Mouse (Mus musculus): Measurements from ENCODE around the gene Agtrap.
"Not testable (repeated sequence)": the region's sequence is repeated elsewhere in the genome, so short reads cannot be mapped to it uniquely, and the experiment has no call there.

The Agtrap gene

DNA sequence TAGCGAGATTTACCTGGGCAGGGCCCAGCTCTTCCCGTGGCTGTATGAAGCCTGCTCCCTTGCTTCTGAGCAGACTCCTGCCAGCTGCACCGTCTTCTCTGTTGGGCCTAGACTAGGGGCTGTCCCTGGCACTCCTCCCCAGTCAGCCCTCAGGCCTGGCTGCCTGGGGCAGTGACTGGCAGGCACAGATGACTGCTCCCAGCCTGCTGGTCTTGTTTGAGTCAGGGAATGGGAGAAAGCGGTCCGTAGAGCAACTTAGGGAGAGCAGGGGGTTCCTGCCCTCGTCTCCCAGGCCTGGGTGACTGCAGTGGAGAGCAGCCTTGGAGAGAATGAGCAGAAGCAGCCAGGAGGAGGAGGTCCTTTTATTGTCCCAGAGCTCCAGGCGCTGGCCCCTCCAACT lies 31.6 kb downstream of the Agtrap start:
- Histone ChIP-seq H3K4me3 (replicated peaks; ENCODE audit: low read length) (no peak overlapping the region), H3K27me3 (ENCODE audit: insufficient read depth, low read length) (peaks cover 5% of the 10 kb centered on the region; the same call in 1 of the 2 replicates), H3K4me1 (replicated peaks; ENCODE audit: low read depth, low read length) (peaks cover 30% of the 10 kb centered on the region), H3K36me3 (ENCODE audit: insufficient read depth, low read length) (peaks cover 80% of the 10 kb centered on the region), H3K9me3 (ENCODE audit: low read length) (no peaks in the 10 kb centered on the region)
- TF ChIP-seq NANOG (IDR thresholded peaks at IDR 0.05; ENCODE audit: borderline replicate concordance, low read length) (no peak), POU5F1 (IDR thresholded peaks at IDR 0.05; ENCODE audit: borderline replicate concordance, low read length) (no peak), CTCF (conservative IDR thresholded peaks at IDR 0.05; ENCODE audit: low read length) (no peak)

DNA sequence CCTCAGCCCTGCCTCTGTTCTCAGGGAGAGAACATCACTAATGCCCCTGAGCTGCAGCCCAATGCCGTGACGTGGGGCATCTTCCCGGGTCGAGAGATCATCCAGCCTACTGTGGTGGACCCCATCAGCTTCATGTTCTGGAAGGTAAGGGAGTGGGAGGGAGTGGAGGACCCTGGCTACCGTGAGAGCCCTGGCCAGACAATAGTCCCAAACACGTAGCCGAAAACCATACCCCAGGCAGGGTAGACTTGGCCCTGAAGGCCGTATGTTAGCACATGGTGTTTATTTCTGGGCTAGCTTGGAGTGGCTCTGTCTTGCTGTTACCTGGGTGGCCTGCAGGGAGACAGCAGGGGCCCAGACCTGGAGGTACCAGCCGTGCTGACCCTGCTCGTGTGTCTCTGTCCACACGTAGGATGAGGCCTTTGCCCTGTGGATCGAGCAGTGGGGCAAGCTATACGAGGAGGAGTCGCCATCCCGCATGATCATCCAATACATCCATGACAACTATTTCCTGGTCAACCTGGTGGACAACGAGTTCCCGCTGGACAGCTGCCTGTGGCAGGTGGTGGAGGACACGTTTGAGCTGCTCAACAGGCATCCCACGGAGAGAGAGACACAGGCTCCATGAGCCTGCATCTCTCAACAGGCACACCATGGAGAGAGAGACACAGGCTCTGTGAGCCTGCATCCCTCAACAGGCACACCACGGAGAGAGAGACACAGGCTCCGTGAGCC lies 32.7 kb downstream of the Agtrap start:
- H3K4me3 ChIP-seq (replicated peaks; ENCODE audit: low read length): no peak overlapping the region
- peaks cover 33% of the 10 kb centered on the region for H3K4me1 ChIP-seq (replicated peaks; ENCODE audit: low read depth, low read length)
- no peak for TF ChIP-seq POU5F1 (IDR thresholded peaks at IDR 0.05; ENCODE audit: borderline replicate concordance, low read length)
- TF ChIP-seq CTCF (conservative IDR thresholded peaks at IDR 0.05; ENCODE audit: low read length): no peak
- no peak for TF ChIP-seq NANOG (IDR thresholded peaks at IDR 0.05; ENCODE audit: borderline replicate concordance, low read length)
- H3K27me3 ChIP-seq (ENCODE audit: insufficient read depth, low read length): no peaks in the 10 kb centered on the region
- H3K9me3 ChIP-seq (ENCODE audit: low read length): no peaks in the 10 kb centered on the region
- peaks cover 91% of the 10 kb centered on the region for H3K36me3 ChIP-seq (ENCODE audit: insufficient read depth, low read length)

DNA sequence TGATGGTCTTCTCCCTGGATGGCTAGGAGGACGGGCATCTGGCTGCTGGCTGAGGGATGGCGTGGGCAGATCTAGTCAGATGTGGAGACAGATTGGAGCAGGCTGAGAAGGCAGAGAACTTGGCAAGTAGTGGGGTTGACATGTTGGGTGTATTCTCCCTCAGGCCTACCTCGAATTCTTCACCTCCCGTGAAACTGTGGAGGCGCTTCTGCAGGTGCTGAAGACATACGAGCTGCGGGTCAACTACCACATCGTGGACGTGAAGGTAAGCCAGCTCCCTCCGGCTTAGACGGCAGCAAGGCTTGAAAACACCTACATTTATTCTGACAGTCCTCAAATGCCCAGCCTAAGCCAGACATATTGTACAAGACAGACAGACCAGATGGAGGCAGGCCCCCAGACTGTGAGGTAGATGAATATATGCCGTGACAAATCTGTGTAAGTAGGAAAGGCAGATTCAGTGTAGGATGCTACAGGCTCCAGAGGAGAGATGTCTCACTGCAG lies 34.4 kb downstream of the Agtrap start:
- peaks cover 100% of the 10 kb centered on the region for H3K36me3 ChIP-seq (ENCODE audit: insufficient read depth, low read length)
- peaks cover 36% of the 10 kb centered on the region for H3K4me1 ChIP-seq (replicated peaks; ENCODE audit: low read depth, low read length)
- TF ChIP-seq POU5F1 (IDR thresholded peaks at IDR 0.05; ENCODE audit: borderline replicate concordance, low read length): no peak
- no peak for TF ChIP-seq CTCF (conservative IDR thresholded peaks at IDR 0.05; ENCODE audit: low read length)
- no peak for TF ChIP-seq NANOG (IDR thresholded peaks at IDR 0.05; ENCODE audit: borderline replicate concordance, low read length)
- H3K4me3 ChIP-seq (replicated peaks; ENCODE audit: low read length): no peak overlapping the region
- no peaks in the 10 kb centered on the region for H3K9me3 ChIP-seq (ENCODE audit: low read length)
- no peaks in the 10 kb centered on the region for H3K27me3 ChIP-seq (ENCODE audit: insufficient read depth, low read length)

DNA sequence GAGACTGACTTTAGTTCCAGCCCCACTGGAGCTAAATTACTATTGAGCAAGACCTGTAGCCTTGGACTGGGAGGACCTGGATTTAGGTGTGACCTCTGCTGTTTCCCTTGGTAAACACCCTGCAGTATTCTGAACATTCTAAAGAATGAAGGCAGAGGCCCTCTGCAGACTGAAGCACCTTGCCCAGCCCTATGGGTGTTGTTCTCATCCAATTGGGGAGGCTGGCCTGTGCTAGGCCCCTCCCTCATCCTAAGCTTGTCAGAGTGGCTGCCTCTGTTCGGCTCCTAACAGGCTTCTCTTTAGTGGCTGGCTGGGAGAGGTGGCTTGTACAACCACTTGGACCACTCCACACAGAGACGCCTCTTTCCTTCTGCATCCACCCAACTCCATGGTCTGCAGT lies 34.9 kb downstream of the Agtrap start:
- no peak for TF ChIP-seq CTCF (conservative IDR thresholded peaks at IDR 0.05; ENCODE audit: low read length)
- TF ChIP-seq NANOG (IDR thresholded peaks at IDR 0.05; ENCODE audit: borderline replicate concordance, low read length): no peak
- no peak for TF ChIP-seq POU5F1 (IDR thresholded peaks at IDR 0.05; ENCODE audit: borderline replicate concordance, low read length)
- Histone ChIP-seq H3K27me3 (ENCODE audit: insufficient read depth, low read length) (no peaks in the 10 kb centered on the region), H3K36me3 (ENCODE audit: insufficient read depth, low read length) (peaks cover 100% of the 10 kb centered on the region), H3K4me3 (replicated peaks; ENCODE audit: low read length) (no peak overlapping the region), H3K4me1 (replicated peaks; ENCODE audit: low read depth, low read length) (peaks cover 40% of the 10 kb centered on the region), H3K9me3 (ENCODE audit: low read length) (no peaks in the 10 kb centered on the region)

DNA sequence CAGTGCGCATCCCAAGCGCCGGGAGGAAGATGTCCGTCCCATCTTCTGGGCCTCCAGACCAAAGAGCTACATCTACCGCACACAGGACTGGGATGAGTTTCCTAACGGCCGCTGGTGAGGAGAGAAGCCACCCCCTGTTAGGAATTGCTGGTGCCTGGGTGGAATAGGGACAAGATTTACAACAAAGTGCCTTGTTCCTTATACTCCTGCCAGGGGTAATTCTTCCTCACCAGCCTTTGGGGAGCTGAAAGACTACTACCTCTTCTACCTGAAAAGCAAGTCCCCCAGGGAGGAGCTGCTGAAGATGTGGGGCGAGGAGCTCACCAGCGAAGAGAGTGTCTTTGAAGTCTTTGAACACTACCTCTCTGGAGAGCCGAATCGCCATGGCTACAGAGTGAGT lies 35.9 kb downstream of the Agtrap start:
- Histone ChIP-seq H3K36me3 (ENCODE audit: insufficient read depth, low read length) (peaks cover 100% of the 10 kb centered on the region), H3K9me3 (ENCODE audit: low read length) (no peaks in the 10 kb centered on the region), H3K27me3 (ENCODE audit: insufficient read depth, low read length) (no peaks in the 10 kb centered on the region), H3K4me3 (replicated peaks; ENCODE audit: low read length) (no peak overlapping the region), H3K4me1 (replicated peaks; ENCODE audit: low read depth, low read length) (peaks cover 37% of the 10 kb centered on the region)
- TF ChIP-seq POU5F1 (IDR thresholded peaks at IDR 0.05; ENCODE audit: borderline replicate concordance, low read length) (no peak), CTCF (conservative IDR thresholded peaks at IDR 0.05; ENCODE audit: low read length) (no peak), NANOG (IDR thresholded peaks at IDR 0.05; ENCODE audit: borderline replicate concordance, low read length) (no peak)

DNA sequence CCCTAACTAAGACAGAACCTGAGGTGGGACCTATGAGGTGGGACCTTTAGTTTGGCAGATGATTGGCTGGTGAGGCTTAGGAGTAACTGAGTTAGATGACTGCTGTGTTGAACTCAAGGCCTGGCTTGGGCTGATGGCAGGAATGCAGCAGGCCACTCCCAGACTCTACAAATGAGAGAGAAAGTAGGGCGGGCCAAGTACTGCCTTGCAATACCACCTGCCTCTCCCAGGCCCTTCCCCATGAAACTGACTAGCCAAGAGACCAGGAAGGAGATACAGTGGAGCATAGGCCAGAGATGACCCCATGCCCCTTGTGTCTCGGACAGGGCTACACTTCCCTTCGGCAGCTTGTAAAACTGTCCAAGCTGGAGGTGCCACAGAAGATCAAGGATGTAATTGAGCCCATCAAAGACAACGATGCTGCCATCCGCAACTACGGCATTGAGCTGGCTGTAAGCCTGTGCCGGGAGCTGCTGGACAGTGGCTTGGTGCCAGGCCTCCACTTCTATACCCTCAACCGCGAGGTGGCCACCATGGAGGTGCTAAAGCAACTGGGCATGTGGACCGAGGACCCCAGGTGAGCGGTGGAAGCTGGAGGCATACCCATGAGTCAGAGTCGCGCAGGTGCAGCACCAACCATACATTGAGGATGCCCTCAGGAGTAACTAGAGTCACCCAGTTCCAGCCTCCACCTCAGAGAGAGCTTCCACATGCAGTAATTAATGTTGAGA lies 36.6 kb downstream of the Agtrap start:
- H3K4me1 ChIP-seq (replicated peaks; ENCODE audit: low read depth, low read length): peaks cover 37% of the 10 kb centered on the region
- no peaks in the 10 kb centered on the region for H3K27me3 ChIP-seq (ENCODE audit: insufficient read depth, low read length)
- TF ChIP-seq NANOG (IDR thresholded peaks at IDR 0.05; ENCODE audit: borderline replicate concordance, low read length) (no peak), CTCF (conservative IDR thresholded peaks at IDR 0.05; ENCODE audit: low read length) (no peak), POU5F1 (IDR thresholded peaks at IDR 0.05; ENCODE audit: borderline replicate concordance, low read length) (no peak)

DNA sequence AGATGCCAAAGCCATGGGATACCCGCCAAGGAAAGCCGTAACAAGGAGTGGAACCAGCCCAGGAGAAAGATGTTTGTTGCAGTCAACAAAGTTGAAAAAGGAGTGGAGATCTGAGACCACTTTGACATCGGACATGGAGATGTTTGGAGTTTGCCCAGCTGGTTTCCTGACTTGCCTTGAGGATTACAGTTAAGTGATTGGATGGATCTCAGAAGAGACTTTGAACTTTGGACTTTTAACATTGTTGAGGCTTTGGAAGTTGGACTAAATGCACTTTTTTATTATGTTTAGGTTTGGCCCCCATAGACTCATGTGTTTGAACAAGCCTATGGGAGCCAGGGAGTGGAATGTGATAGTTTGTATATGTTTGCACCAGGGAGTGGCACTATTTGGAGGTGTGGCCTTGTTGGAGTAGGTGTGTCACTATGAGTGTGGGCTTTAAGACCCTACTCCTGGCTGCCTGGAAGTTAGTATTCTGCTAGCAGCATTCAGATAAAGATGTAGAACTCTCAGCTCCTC lies 37.4 kb downstream of the Agtrap start:
- Histone ChIP-seq H3K36me3 (ENCODE audit: insufficient read depth, low read length) (peaks cover 99% of the 10 kb centered on the region), H3K4me1 (replicated peaks; ENCODE audit: low read depth, low read length) (peaks cover 37% of the 10 kb centered on the region)

More for the DNA sequence above, 36.6 kb downstream of the Agtrap start:
- Histone ChIP-seq H3K36me3 (ENCODE audit: insufficient read depth, low read length) (peaks cover 100% of the 10 kb centered on the region), H3K4me3 (replicated peaks; ENCODE audit: low read length) (no peak overlapping the region), H3K9me3 (ENCODE audit: low read length) (no peaks in the 10 kb centered on the region)

DNA sequence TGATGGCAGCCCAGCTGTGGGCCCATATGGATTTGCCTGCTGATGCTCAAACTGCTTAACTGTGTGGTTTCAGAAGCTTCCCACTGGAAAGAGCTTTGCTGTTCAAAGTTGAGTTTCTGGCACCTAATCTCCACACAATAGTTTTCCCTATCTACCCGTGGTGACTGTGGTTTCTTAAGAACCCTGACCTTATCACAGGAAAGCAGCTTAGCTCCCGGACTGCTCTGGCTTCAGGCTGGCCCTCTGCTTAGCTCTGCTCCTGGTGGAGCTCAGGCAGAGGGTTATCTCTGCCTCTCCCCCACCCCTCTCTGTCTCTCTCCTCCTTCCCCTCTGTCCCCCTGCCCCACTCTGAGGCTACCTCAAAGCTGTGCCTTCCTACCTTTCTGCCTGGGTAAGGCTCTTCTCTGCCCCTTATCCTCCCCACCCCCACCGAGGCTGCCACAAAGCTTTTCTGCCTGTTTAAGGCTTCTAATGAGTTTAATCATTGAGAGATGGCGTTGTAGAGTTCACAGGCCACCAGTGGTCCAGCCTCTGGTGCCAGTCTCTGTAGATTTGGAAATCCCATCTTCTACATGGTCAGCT lies 41.3 kb downstream of the Agtrap start:
- Histone ChIP-seq H3K27me3 (ENCODE audit: insufficient read depth, low read length) (no peaks in the 10 kb centered on the region), H3K36me3 (ENCODE audit: insufficient read depth, low read length) (peaks cover 95% of the 10 kb centered on the region), H3K4me3 (replicated peaks; ENCODE audit: low read length) (no peak overlapping the region), H3K9me3 (ENCODE audit: low read length) (no peaks in the 10 kb centered on the region), H3K4me1 (replicated peaks; ENCODE audit: low read depth, low read length) (peaks cover 47% of the 10 kb centered on the region)
- TF ChIP-seq POU5F1 (IDR thresholded peaks at IDR 0.05; ENCODE audit: borderline replicate concordance, low read length) (no peak), CTCF (conservative IDR thresholded peaks at IDR 0.05; ENCODE audit: low read length) (no peak), NANOG (IDR thresholded peaks at IDR 0.05; ENCODE audit: borderline replicate concordance, low read length) (no peak)

More for the DNA sequence above, 37.4 kb downstream of the Agtrap start:
- H3K27me3 ChIP-seq (ENCODE audit: insufficient read depth, low read length); H3K9me3 ChIP-seq (ENCODE audit: low read length); H3K4me3 ChIP-seq (replicated peaks; ENCODE audit: low read length): not testable (repeated sequence)

Measured in E14TG2a.4 (cell line).